Mouse (Mus musculus): Measurements from ENCODE around the gene Kmt2d.

GRCm38 (mm10) chr15:98792233-98793020, 78.6 kb downstream of the Kmt2d start:
- TF ChIP-seq CTCF (IDR thresholded peaks at IDR 0.05; ENCODE audit: low read depth) (no peak), EP300 (IDR thresholded peaks at IDR 0.05; ENCODE audit: low read depth) (no peak)
